Mouse (Mus musculus): Measurements from ENCODE around the gene Armh3.

DNA sequence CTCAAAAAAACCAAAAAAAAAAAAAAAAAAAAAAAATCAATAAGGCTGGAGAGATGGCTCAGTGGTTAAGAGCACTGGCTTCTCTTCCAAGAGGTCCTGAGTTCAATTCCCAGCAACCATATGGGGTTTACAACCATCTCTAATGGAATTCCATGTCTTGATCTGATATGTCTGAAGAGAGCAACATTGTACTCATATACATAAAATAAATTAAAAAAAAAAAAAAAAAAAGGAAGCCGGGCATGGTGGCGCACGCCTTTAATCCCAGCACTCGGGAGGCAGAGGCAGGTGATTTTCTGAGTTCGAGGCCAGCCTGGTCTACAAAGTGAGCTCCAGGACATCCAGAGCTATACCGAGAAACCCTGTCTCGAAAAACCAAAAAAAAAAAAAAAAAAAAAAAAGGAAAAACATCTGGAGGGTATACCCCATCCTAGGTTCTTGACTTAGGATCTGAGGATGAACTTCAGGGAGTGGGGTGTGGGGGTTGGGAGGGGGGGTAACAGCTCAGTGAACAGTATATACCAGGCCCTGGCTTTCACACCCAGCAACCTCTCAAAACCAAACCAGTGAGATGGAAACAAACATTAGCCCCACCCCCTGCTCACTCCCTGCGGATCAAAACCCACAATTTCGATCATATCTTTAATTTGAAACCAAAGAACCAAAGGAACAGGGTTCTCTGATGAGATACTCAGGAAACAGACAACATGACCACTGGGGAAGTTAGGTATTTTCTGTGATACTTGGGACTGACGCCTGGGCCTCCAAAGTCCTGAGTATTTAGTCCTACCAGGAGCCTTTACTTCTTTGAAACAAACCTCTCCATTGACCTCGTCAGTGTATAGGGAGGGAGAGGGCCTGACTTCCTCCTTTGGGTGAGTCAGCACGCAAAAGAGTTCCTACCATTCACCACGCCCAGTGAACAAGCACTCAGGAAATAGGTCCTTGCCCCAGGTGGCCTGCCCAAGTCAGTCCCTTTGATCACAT is 208.1 kb downstream of the Armh3 start:
- no peak for TF ChIP-seq GATA1 (IDR thresholded peaks at IDR 0.05; ENCODE audit: borderline replicate concordance, low read length)
- TF ChIP-seq FLI1 (IDR thresholded peaks at IDR 0.05; ENCODE audit: low read length), result no peak

All from megakaryocyte, embryonic 14.5 days (primary cell).